Mouse (Mus musculus): ENCODE measurements around the gene Drc3. TPM values are rescaled to one million over a fixed set of nuclear protein-coding genes. Genes with fewer than 3 reads are reported as not detected.

Gene Drc3
- 0.29 and 2.2 TPM in 2 replicates for polyA plus RNA-seq (2012; rRNA removed; ENCODE audit: low replicate concordance)

GRCm38 (mm10) chr11:60352559-60353411 is at the start of gene Drc3, which contains the start of gene Tom1l2:
Gene Drc3 (plus strand): TSS chr11:60353329.
Gene Tom1l2 (minus strand): TSS chr11:60352905.

GRCm38 (mm10) chr11:60416963-60417716 is 64.0 kb downstream of the Drc3 start, which contains the start of gene Gid4:
Gene Gid4 (plus strand): TSS chr11:60417145.

DNA sequence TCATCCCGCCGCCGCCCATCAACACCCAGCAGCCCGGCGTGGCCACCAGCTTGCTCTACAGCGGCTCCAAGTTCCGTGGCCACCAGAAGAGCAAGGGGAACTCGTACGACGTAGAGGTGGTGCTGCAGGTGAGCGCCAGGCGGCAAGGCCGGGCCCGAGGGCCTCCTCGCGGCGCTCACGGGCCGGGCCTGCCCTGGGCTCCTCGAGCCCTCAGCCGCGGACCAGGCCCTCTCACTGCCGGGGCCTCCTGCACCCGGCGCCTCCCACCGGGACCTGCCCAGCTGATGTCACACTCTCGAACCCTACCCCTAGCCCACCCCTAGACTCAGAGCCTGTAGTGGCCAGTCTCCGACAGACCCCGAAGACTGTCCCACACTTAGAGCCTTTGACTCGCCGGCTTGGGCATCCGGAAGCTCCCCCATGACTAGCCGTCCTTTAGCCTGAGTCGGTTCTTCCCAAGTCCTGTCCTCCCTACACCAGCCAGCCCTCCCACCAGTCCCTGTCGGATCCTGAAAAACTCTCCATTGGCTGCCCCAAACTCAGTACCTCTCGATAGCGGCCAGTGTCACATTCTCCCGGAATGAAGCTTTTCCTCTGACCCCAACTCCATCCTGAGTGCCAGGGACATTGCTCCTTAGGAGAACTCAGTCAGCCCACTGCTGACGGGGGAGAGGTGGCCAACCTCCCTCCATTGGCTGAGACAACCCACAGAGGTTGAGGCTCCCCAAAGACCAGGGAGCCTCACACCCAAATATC is 64.8 kb downstream of the Drc3 start, which contains the start of gene Atpaf2:
Atpaf2 (minus strand) TSS at position 741 of the 756 bp plus-strand sequence.

Other genes with a start within 250 kb of the Drc3 start
- gene Rai1, start 248.3 kb upstream of the Drc3 start, polyA plus RNA-seq (2012; rRNA removed; ENCODE audit: low replicate concordance) = 33.0 and 67.6 TPM in 2 replicates
- 774 and 1,174 TPM in 2 replicates for gene Srebf1, start 130.7 kb upstream of the Drc3 start, polyA plus RNA-seq (2012; rRNA removed; ENCODE audit: low replicate concordance)
- 84.4 and 85.5 TPM in 2 replicates for gene Tom1l2, start 424 bp upstream of the Drc3 start, polyA plus RNA-seq (2012; rRNA removed; ENCODE audit: low replicate concordance)
- gene Gid4, start 63.8 kb downstream of the Drc3 start, polyA plus RNA-seq (2012; rRNA removed; ENCODE audit: low replicate concordance) = 31.2 and 42.4 TPM in 2 replicates
- 51.7 and 66.1 TPM in 2 replicates for gene Atpaf2, start 65.1 kb downstream of the Drc3 start, polyA plus RNA-seq (2012; rRNA removed; ENCODE audit: low replicate concordance)
- 38.9 and 50.1 TPM in 2 replicates for gene Drg2, start 101.3 kb downstream of the Drc3 start, polyA plus RNA-seq (2012; rRNA removed; ENCODE audit: low replicate concordance)
- gene Myo15, start 116.0 kb downstream of the Drc3 start, polyA plus RNA-seq (2012; rRNA removed; ENCODE audit: low replicate concordance) = 0.17 and 0.19 TPM in 2 replicates
- 30.1 and 33.6 TPM in 2 replicates for gene Alkbh5, start 183.1 kb downstream of the Drc3 start, polyA plus RNA-seq (2012; rRNA removed; ENCODE audit: low replicate concordance)

Data from mammary gland, adult 2 months (tissue).